Mouse (Mus musculus) liver, adult 2 months (tissue): ENCODE data around the gene Ccdc158.

Experiments used
- CTCF ChIP-seq: fragments of 200-500 bp; IDR thresholded peaks from 2 replicates; pipeline ENCODE4 v1.5.1; 2011; ENCODE audit warnings: low read depth, low read length, control low read depth
- POLR2A ChIP-seq: fragments of 200-500 bp; IDR thresholded peaks from 2 replicates; pipeline ENCODE4 v1.6.1; 2011; ENCODE audit warnings: low read length, control low read depth; ENCODE audit not compliant: insufficient read depth; ENCODE audit errors: extremely low read depth

- TF ChIP-seq CTCF (no peak), POLR2A (no peak)
These were observed 19.4 kb upstream of the Ccdc158 start for GRCm38 (mm10) chr5:92694316-92694995.
